Comparison of ENCODE assay signal across 14 mouse cellular contexts in the genomic region with DNA sequence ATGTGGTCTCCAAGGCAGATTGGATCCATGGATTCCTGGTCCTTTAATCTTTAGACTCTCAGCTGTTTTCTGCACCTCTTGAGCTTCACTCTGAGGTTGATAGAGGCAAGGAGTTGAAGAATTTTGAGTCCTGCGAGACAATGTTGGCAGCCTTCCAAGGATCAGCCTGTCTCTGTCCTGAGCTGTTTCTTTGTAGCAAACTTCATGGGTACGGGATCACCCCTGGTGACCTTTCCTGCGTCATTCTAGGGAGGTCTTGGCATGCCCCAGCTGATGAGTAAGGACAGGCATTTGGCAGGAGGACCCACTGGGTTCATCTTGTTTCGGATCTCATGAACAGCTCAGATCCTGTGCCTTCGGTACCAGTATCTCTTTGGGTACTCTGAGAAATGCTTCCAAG. TPM values are rescaled to one million over a fixed set of nuclear protein-coding genes. Genes with fewer than 3 reads are reported as not detected.
A peak's percentile ranks its signal among the peaks of the same experiment; 100 is the strongest.
DNase-seq lines count a peak whose midpoint lies in the region; ATAC-seq and TF ChIP-seq lines count a peak whose summit lies in the region.
"Had no signal": no experiment of that assay in that cellular context is flagged by ENCODE, and none has a peak within 500 bp of the region (broad histone marks: within the 10 kb centered on the region; RNA-seq: fewer than 3 reads in every experiment).

No protein-coding gene starts in this region.

- TF ChIP-seq POLR2A in testis, adult 2 months (IDR thresholded peaks at IDR 0.05; ENCODE audit: control insufficient read depth, low read depth, low read length), result 0 out of 2 replicates have a peak, but pooled peaks have one; percentile 38

- H3K36me3 ChIP-seq in heart, embryonic 11.5 days (ENCODE audit: control insufficient read depth, insufficient read depth, low read length), result no peaks in the 10 kb centered on the region
- H3K36me3 ChIP-seq in kidney, embryonic 15.5 days, result no peaks in the 10 kb centered on the region
- H3K36me3 ChIP-seq in testis, adult 2 months (ENCODE audit: control insufficient read depth, insufficient read depth, low read length), result no peaks in the 10 kb centered on the region
- peaks cover 26% of the 10 kb centered on the region for H3K36me3 ChIP-seq in forebrain, embryonic 14.5 days (ENCODE audit: control insufficient read depth, insufficient read depth, low read length)
- H3K36me3 ChIP-seq: liver, embryonic 12.5 days had no signal

- TF ChIP-seq CTCF in testis, adult 2 months (IDR thresholded peaks at IDR 0.05; ENCODE audit: control insufficient read depth, insufficient read depth, insufficient replicate concordance, low read depth, low read length), result no peak

- H3K27ac ChIP-seq in heart, embryonic 11.5 days (ENCODE audit: low read depth, low read length), result peak overlapping the region; percentile 62; the same call in 1 of the 2 replicates
- H3K27ac ChIP-seq in kidney, embryonic 15.5 days, result 0 out of 2 replicates have a peak overlapping the region, but pooled peaks have one; percentile 32
- peak overlapping the region; percentile 28 for H3K27ac ChIP-seq in testis, adult 2 months (ENCODE audit: control insufficient read depth, insufficient read depth, low read depth, low read length)
- H3K27ac ChIP-seq in forebrain, embryonic 14.5 days (ENCODE audit: low read depth, low read length), result no peak overlapping the region
- H3K27ac ChIP-seq: forebrain, embryonic 13.5 days; hindbrain, embryonic 14.5 days; liver, embryonic 12.5 days; neural tube, embryonic 12.5 days had no signal

- H3K4me2 ChIP-seq in heart, embryonic 11.5 days, result peak overlapping the region; percentile 40; the same call in 1 of the 2 replicates
- H3K4me2 ChIP-seq in kidney, embryonic 15.5 days, result no peak overlapping the region
- no peak overlapping the region for H3K4me2 ChIP-seq in forebrain, embryonic 14.5 days (ENCODE audit: low read length)
- H3K4me2 ChIP-seq: forebrain, embryonic 13.5 days; hindbrain, embryonic 14.5 days; liver, embryonic 12.5 days; neural tube, embryonic 12.5 days had no signal

- 48% methylated on average over 5 of the region's 5 CpGs for WGBS in heart, embryonic 11.5 days (ENCODE audit: insufficient replicate concordance)
- 63% methylated on average over 5 of the region's 5 CpGs for WGBS in kidney, embryonic 15.5 days
- WGBS in forebrain, embryonic 14.5 days, result 79% methylated on average over 5 of the region's 5 CpGs

- peak; percentile 24 for DNase-seq in ovary, postnatal 36 days (ENCODE audit: low spot score)
- DNase-seq in ovary, adult 18-20 months (ENCODE audit: low spot score), result no peak
- no peak for DNase-seq in forebrain, embryonic 14.5 days (ENCODE audit: low spot score)
- DNase-seq in adipocyte (ENCODE audit: low spot score), result no peak
- no peak for DNase-seq in right cerebral cortex, adult 2 months (ENCODE audit: low spot score in 2 of 2)
- DNase-seq: layer of hippocampus, postnatal 36 days; thymus, postnatal 14 days had no signal

- no peak; the same call in 1 of the 2 replicates for ATAC-seq in heart, embryonic 11.5 days (replicated peaks; ENCODE audit: insufficient number of reproducible peaks, low FRiP score, low TSS enrichment)
- no peak for ATAC-seq in kidney, embryonic 15.5 days (replicated peaks; ENCODE audit: low FRiP score)
- ATAC-seq in forebrain, embryonic 14.5 days, result no peak
- ATAC-seq: forebrain, embryonic 13.5 days; liver, embryonic 12.5 days had no signal

- no peaks in the 10 kb centered on the region for H3K9me3 ChIP-seq in heart, embryonic 11.5 days (replicated peaks; ENCODE audit: control insufficient read depth, low read length)
- no peaks in the 10 kb centered on the region for H3K9me3 ChIP-seq in kidney, embryonic 15.5 days (replicated peaks)
- H3K9me3 ChIP-seq in forebrain, embryonic 14.5 days (replicated peaks; ENCODE audit: control insufficient read depth, low read length), result no peaks in the 10 kb centered on the region
- H3K9me3 ChIP-seq: forebrain, embryonic 13.5 days; liver, embryonic 12.5 days; neural tube, embryonic 12.5 days had no signal

- peaks cover 52% of the 10 kb centered on the region for H3K4me1 ChIP-seq in heart, embryonic 11.5 days (ENCODE audit: control insufficient read depth, insufficient read depth, low read length)
- peaks cover 52% of the 10 kb centered on the region for H3K4me1 ChIP-seq in kidney, embryonic 15.5 days
- H3K4me1 ChIP-seq in testis, adult 2 months (ENCODE audit: control insufficient read depth, insufficient read depth, low read length), result peaks cover 2% of the 10 kb centered on the region; the same call in 1 of the 2 replicates
- peaks cover 20% of the 10 kb centered on the region; the same call in 1 of the 2 replicates for H3K4me1 ChIP-seq in forebrain, embryonic 14.5 days (ENCODE audit: control insufficient read depth, insufficient read depth, low read length)
- H3K4me1 ChIP-seq: liver, embryonic 12.5 days had no signal

- no peaks in the 10 kb centered on the region for H3K27me3 ChIP-seq in heart, embryonic 11.5 days (ENCODE audit: control insufficient read depth, insufficient read depth, low read length)
- H3K27me3 ChIP-seq in kidney, embryonic 15.5 days, result no peaks in the 10 kb centered on the region
- no peaks in the 10 kb centered on the region for H3K27me3 ChIP-seq in testis, adult 2 months (ENCODE audit: control insufficient read depth, insufficient read depth, low read length)
- no peaks in the 10 kb centered on the region for H3K27me3 ChIP-seq in forebrain, embryonic 14.5 days (replicated peaks; ENCODE audit: control insufficient read depth, insufficient read depth, low read length)
- H3K27me3 ChIP-seq: forebrain, embryonic 13.5 days; liver, embryonic 12.5 days; neural tube, embryonic 12.5 days had no signal

- no peak overlapping the region for H3K4me3 ChIP-seq in heart, embryonic 11.5 days (ENCODE audit: low read depth, low read length)
- H3K4me3 ChIP-seq in kidney, embryonic 15.5 days (replicated peaks), result no peak overlapping the region
- no peak overlapping the region for H3K4me3 ChIP-seq in testis, adult 2 months (ENCODE audit: control insufficient read depth, low read depth, low read length)
- H3K4me3 ChIP-seq in forebrain, embryonic 14.5 days (ENCODE audit: low read depth, low read length), result no peak overlapping the region
- H3K4me3 ChIP-seq: forebrain, embryonic 13.5 days; liver, embryonic 12.5 days; neural tube, embryonic 12.5 days had no signal

- no peak overlapping the region for H3K9ac ChIP-seq in heart, embryonic 11.5 days (ENCODE audit: low read depth, low read length)
- H3K9ac ChIP-seq in kidney, embryonic 15.5 days, result no peak overlapping the region
- no peak overlapping the region for H3K9ac ChIP-seq in forebrain, embryonic 14.5 days (ENCODE audit: low read length)
- H3K9ac ChIP-seq: forebrain, embryonic 13.5 days; hindbrain, embryonic 14.5 days; liver, embryonic 12.5 days; neural tube, embryonic 12.5 days had no signal

RNA-seq across cellular contexts. Expression of gene Zfp462, which starts 22.9 kb away (rescaled TPM):
- 3.6 and 5.7 TPM in 2 replicates for polyA plus RNA-seq in heart, embryonic 11.5 days (2014; fragmentation: Nextera tagmentation; extraction: Ambion mirVana)
- polyA plus RNA-seq in kidney, embryonic 15.5 days (2015; fragmentation: Nextera tagmentation; extraction: Ambion mirVana), result 3.9 and 4.7 TPM in 2 replicates
- 5.2 and 5.7 TPM in 2 replicates for polyA plus RNA-seq in testis, adult 2 months (2012; rRNA removed)
- 18.7 and 20.0 TPM in 2 replicates for polyA plus RNA-seq in forebrain, embryonic 14.5 days (2014; fragmentation: Nextera tagmentation; extraction: Ambion mirVana)
